In the genomic region with DNA sequence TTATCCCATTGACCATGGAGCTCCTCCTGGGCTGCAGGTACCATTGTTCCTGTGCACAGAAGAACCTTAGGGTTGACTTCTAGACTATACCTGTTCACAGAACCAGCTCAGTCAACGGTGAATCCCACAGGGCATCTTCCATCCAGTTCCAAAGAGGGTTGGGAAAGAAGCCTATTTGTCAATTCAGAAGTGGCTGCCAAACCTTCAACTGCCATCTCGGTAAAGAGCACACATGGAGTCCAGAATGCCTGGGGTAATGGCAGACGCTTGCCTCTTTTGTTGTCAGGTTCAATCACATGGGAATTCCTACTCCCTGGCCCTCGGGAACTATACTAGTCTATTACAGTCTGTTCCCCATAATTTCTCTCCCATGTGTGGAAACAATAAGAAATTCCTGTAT, we compare ENCODE assay signal across 16 mouse cellular contexts.
"Had no signal": no experiment of that assay in that cellular context is flagged by ENCODE, and none has a peak within 500 bp of the region (broad histone marks: within the 10 kb centered on the region; RNA-seq: fewer than 3 reads in every experiment).

No protein-coding gene starts in this region.

- H3K9ac ChIP-seq: lung, embryonic 15.5 days; midbrain, embryonic 13.5 days; midbrain, embryonic 15.5 days; neural tube, embryonic 12.5 days; stomach, embryonic 15.5 days had no signal

- H3K4me2 ChIP-seq: lung, embryonic 15.5 days; midbrain, embryonic 11.5 days; midbrain, embryonic 13.5 days; midbrain, embryonic 15.5 days; neural tube, embryonic 12.5 days; stomach, embryonic 15.5 days had no signal

- H3K4me3 ChIP-seq: lung, embryonic 15.5 days; megakaryocyte, embryonic 14.5 days; midbrain, embryonic 13.5 days; midbrain, embryonic 15.5 days; neural tube, embryonic 12.5 days; stomach, embryonic 15.5 days had no signal

- H3K27me3 ChIP-seq: lung, embryonic 15.5 days; megakaryocyte, embryonic 14.5 days; midbrain, embryonic 13.5 days; midbrain, embryonic 15.5 days; neural tube, embryonic 12.5 days; stomach, embryonic 15.5 days had no signal

- ATAC-seq: midbrain, embryonic 13.5 days; midbrain, embryonic 15.5 days had no signal

- H3K36me3 ChIP-seq: lung, embryonic 15.5 days; midbrain, embryonic 13.5 days; midbrain, embryonic 15.5 days; neural tube, embryonic 12.5 days; stomach, embryonic 15.5 days had no signal

- H3K9me3 ChIP-seq: lung, embryonic 15.5 days; midbrain, embryonic 13.5 days; midbrain, embryonic 15.5 days; neural tube, embryonic 12.5 days; stomach, embryonic 15.5 days had no signal

- H3K4me1 ChIP-seq: lung, embryonic 15.5 days; stomach, embryonic 15.5 days had no signal

- H3K27ac ChIP-seq: lung, embryonic 15.5 days; macrophage; midbrain, embryonic 13.5 days; midbrain, embryonic 15.5 days; neural tube, embryonic 12.5 days; stomach, embryonic 15.5 days; stomach, postnatal 0 days had no signal

- DNase-seq: lung, adult 2 months; lung, postnatal 14 days; lung, postnatal 36 days; right cerebral cortex, postnatal 14 days; thymus, adult 2 months; thymus, postnatal 25 days; thymus, postnatal 4 days had no signal
